In genomic region chr1:52301266-52301665, GRCm38 (mm10) we compare ENCODE assay signal across 8 mouse cellular contexts.
DNase-seq lines count a peak whose midpoint lies in the region; ATAC-seq and TF ChIP-seq lines count a peak whose summit lies in the region.

No protein-coding gene starts in this region.

- no peaks in the 10 kb centered on the region for H3K27me3 ChIP-seq in heart, embryonic 10.5 days (ENCODE audit: insufficient read depth, poor library complexity, severe bottlenecking)
- no peaks in the 10 kb centered on the region for H3K27me3 ChIP-seq in testis, adult 2 months (ENCODE audit: control insufficient read depth, insufficient read depth, low read length)

- H3K9me3 ChIP-seq in heart, embryonic 10.5 days, result no peaks in the 10 kb centered on the region

- H3K4me3 ChIP-seq in heart, embryonic 10.5 days, result no peak overlapping the region
- H3K4me3 ChIP-seq in testis, adult 2 months (ENCODE audit: control insufficient read depth, low read depth, low read length), result no peak overlapping the region

- H3K27ac ChIP-seq in heart, embryonic 10.5 days, result no peak overlapping the region
- H3K27ac ChIP-seq in testis, adult 2 months (ENCODE audit: control insufficient read depth, insufficient read depth, low read depth, low read length), result no peak overlapping the region

- no peak for TF ChIP-seq POLR2A in testis, adult 2 months (IDR thresholded peaks at IDR 0.05; ENCODE audit: control insufficient read depth, low read depth, low read length)

- H3K36me3 ChIP-seq in heart, embryonic 10.5 days, result no peaks in the 10 kb centered on the region
- no peaks in the 10 kb centered on the region for H3K36me3 ChIP-seq in testis, adult 2 months (ENCODE audit: control insufficient read depth, insufficient read depth, low read length)

- no peaks in the 10 kb centered on the region for H3K4me1 ChIP-seq in heart, embryonic 10.5 days
- H3K4me1 ChIP-seq in testis, adult 2 months (ENCODE audit: control insufficient read depth, insufficient read depth, low read length), result peaks cover 2% of the 10 kb centered on the region; the same call in 1 of the 2 replicates

- peak; percentile 66 for ATAC-seq in megakaryocyte-erythroid progenitor cell, adult 5-6 weeks (replicated peaks; ENCODE audit: low FRiP score, low TSS enrichment, poor library complexity, severe bottlenecking)

- WGBS in heart, embryonic 10.5 days, result 53% methylated on average over 2 of the region's 2 CpGs

- peak; percentile 31; the same call in 1 of the 2 replicates for TF ChIP-seq CTCF in testis, adult 2 months (IDR thresholded peaks at IDR 0.05; ENCODE audit: control insufficient read depth, insufficient read depth, insufficient replicate concordance, low read depth, low read length)

- peak; percentile 13 for DNase-seq in heart, adult 8-10 months (ENCODE audit: low spot score)
- DNase-seq in heart, embryonic 10.5 days (ENCODE audit: low spot score), result no peak
- DNase-seq in testis, postnatal 14 days (ENCODE audit: low spot score), result no peak
- DNase-seq in c-Kit-positive CD71-negative TER-119-negative erythroid progenitor cells, embryonic 14.5 days (ENCODE audit: low read depth), result peak; percentile 26
- no peak for DNase-seq in left cerebral cortex, adult 9 months (ENCODE audit: low spot score in 2 of 2)
- DNase-seq in yolk sac, embryonic 10.5 days (ENCODE audit: low spot score), result no peak

Comparison
In these comparisons a context has a peak if more than half of its experiments do, and no peak if none do; other contexts are left out.
1. DNase-seq: peak in heart, adult 8-10 months (single experiment) and c-Kit-positive CD71-negative TER-119-negative erythroid progenitor cells, embryonic 14.5 days (single experiment); none in heart, embryonic 10.5 days (single experiment), testis, postnatal 14 days (single experiment), left cerebral cortex, adult 9 months (0 of 2) and yolk sac, embryonic 10.5 days (single experiment).